Mouse (Mus musculus): Measurements from ENCODE around the gene Katna1.

Gene Katna1

GRCm38 (mm10) chr10:7778361-7778760 is 52.6 kb downstream of the Katna1 start:
- in situ Hi-C loops (cut with MboI, MseI): loop anchor here in 1 of 2 experiments (25.0 kb wide), 1 partner anchor 791 kb away; no protein-coding TSS in a partner anchor

- in situ Hi-C loops (cut with MboI, MseI): loop anchor here in 1 of 2 experiments (10.0 to 25.0 kb wide), 2 partner anchors 55 to 792 kb away; partner anchors contain the start of gene Katna1
Measured at GRCm38 (mm10) chr10:7779751-7780237, 54.0 kb downstream of the Katna1 start.

- in situ Hi-C loops (cut with MboI, MseI): loop anchor here in 1 of 2 experiments (10.0 to 25.0 kb wide), 2 partner anchors 56 to 793 kb away; partner anchors contain the start of gene Katna1
Measured at GRCm38 (mm10) chr10:7780238-7781176, 54.7 kb downstream of the Katna1 start.

GRCm38 (mm10) chr10:7781214-7781613 is 55.4 kb downstream of the Katna1 start:
- in situ Hi-C loops (cut with MboI, MseI): loop anchor here in 1 of 2 experiments (10.0 to 25.0 kb wide), 2 partner anchors 56 to 794 kb away; partner anchors contain the start of gene Katna1

- in situ Hi-C loops (cut with MboI, MseI): loop anchor here in 1 of 2 experiments (10.0 to 25.0 kb wide), 2 partner anchors 63 to 800 kb away; partner anchors contain the start of gene Katna1
Measured at GRCm38 (mm10) chr10:7787319-7787718, 61.5 kb downstream of the Katna1 start.

GRCm38 (mm10) chr10:7792254-7792750 is 66.5 kb downstream of the Katna1 start:
- in situ Hi-C loops (cut with MboI, MseI): loop anchor here in 1 of 2 experiments (25.0 kb wide), 1 partner anchor 805 kb away; no protein-coding TSS in a partner anchor

GRCm38 (mm10) chr10:7792751-7793385 is 67.1 kb downstream of the Katna1 start, which contains the start of the genes Ginm1 and Ppil4:
Ginm1 (minus strand) TSS chr10:7792824.
Ppil4 (plus strand) TSS chr10:7792891.
- in situ Hi-C loops (cut with MboI, MseI): loop anchor here in 1 of 2 experiments (25.0 kb wide), 1 partner anchor 806 kb away; no protein-coding TSS in a partner anchor

GRCm38 (mm10) chr10:7801258-7801657 is 75.5 kb downstream of the Katna1 start:
- in situ Hi-C loops (cut with MboI, MseI): no loop called here

- in situ Hi-C loops (cut with MboI, MseI): no loop called here
Measured at GRCm38 (mm10) chr10:7802519-7803140, 76.8 kb downstream of the Katna1 start.

- in situ Hi-C loops (cut with MboI, MseI): loop anchor here (5.0 kb wide), 2 partner anchors 42 to 427 kb away; no protein-coding TSS in a partner anchor
Measured at GRCm38 (mm10) chr10:7809937-7810336, 84.1 kb downstream of the Katna1 start.

Data from T-helper 17 cell (primary cell).